Mouse (Mus musculus) ES-Bruce4 (cell line): ENCODE results near the gene Vinac1. TPM values are rescaled to one million over a fixed set of nuclear protein-coding genes. Genes with fewer than 3 reads are reported as not detected.

Experiments
- H3K27ac ChIP-seq: 2 replicates; pipeline ENCODE4 v1.5.1; 2012; ENCODE audit warnings: low read length, inconsistent platforms; ENCODE audit not compliant: insufficient read depth
- H3K27me3 ChIP-seq: 2 replicates; pipeline ENCODE4 v1.6.1; 2012; ENCODE audit warnings: mild to moderate bottlenecking, low read length, inconsistent platforms; ENCODE audit not compliant: control insufficient read depth, poor library complexity, insufficient read depth, severe bottlenecking
- H3K36me3 ChIP-seq: 2 replicates; pipeline ENCODE4 v1.6.1; 2012; ENCODE audit warnings: inconsistent platforms, mild to moderate bottlenecking, low read length, moderate library complexity; ENCODE audit not compliant: control insufficient read depth, poor library complexity, insufficient read depth, severe bottlenecking
- H3K4me1 ChIP-seq: one replicate; pipeline ENCODE4 v1.8.1; 2011; ENCODE audit warnings: low read length; ENCODE audit not compliant: control insufficient read depth, insufficient read depth
- H3K4me3 ChIP-seq: 2 replicates; pipeline ENCODE4 v1.5.1; 2011; ENCODE audit warnings: low read depth, mild to moderate bottlenecking, low read length
- H3K9ac ChIP-seq: 2 replicates; pipeline ENCODE4 v1.6.1; 2012; ENCODE audit warnings: low read depth, mild to moderate bottlenecking, inconsistent platforms; ENCODE audit not compliant: poor library complexity, severe bottlenecking
- H3K9me3 ChIP-seq: replicated peaks from 2 replicates; pipeline ENCODE4 v1.6.1; 2012; ENCODE audit warnings: mild to moderate bottlenecking, low read length, inconsistent platforms; ENCODE audit not compliant: control insufficient read depth, poor library complexity, insufficient read depth, severe bottlenecking
- CTCF ChIP-seq: IDR thresholded peaks from one replicate; pipeline ENCODE4 v1.8.1; 2011; ENCODE audit warnings: low read depth, low read length
- EP300 ChIP-seq: IDR thresholded peaks from 2 replicates; pipeline ENCODE4 v1.6.1; 2011; ENCODE audit warnings: low read depth, low read length; ENCODE audit not compliant: insufficient read depth
- POLR2A ChIP-seq: IDR thresholded peaks from one replicate; pipeline ENCODE4 v1.8.1; 2011; ENCODE audit warnings: low read length; ENCODE audit not compliant: insufficient read depth
- polyA plus RNA-seq: library from polyadenylated mRNA; stranded (reverse); fragments of >200 nt; gene quantifications from 2 replicates; pipeline ENCODE4 v1.2.4, GENCODE M21; 2011; ENCODE audit warnings: low read depth; ENCODE audit not compliant: missing spikeins, insufficient read depth, insufficient read length

Gene Vinac1
- polyA plus RNA-seq, 1 experiment = not detected

DNA sequence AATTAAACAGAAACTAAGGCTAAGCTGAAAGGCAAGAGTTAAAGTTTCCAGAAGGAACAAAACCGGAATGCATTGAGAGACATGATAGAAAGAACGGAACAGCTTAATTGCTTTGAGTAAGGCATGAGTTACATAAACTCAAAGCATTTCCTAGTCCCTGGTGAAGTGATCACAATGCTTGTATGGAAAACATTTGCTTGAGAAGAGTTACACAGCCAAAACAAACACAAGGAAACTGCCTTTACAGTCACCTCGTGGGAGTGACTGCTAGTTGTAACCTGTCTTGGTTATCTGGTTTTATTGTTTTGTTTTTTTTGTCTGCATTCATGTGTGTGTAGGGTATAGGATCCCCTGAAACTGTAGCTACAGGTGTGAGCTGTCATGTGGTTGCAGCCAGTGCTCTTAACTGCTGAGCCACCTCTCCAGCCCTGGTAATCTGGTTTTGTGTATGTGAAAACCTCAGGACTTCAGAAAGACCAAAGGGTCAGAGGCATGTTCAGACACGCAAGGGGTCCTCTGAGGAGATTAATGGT, 4.5 kb upstream of the Vinac1 start:
- Histone ChIP-seq H3K9ac (no peak overlapping the region), H3K27me3 (no peaks in the 10 kb centered on the region), H3K4me3 (no peak overlapping the region), H3K27ac (no peak overlapping the region), H3K4me1 (no peaks in the 10 kb centered on the region), H3K36me3 (no peaks in the 10 kb centered on the region), H3K9me3 (no peaks in the 10 kb centered on the region)
- TF ChIP-seq EP300 = no peak

- Histone ChIP-seq H3K4me1 (no peaks in the 10 kb centered on the region), H3K4me3 (no peak overlapping the region), H3K9ac (no peak overlapping the region), H3K9me3 (no peaks in the 10 kb centered on the region), H3K27me3 (no peaks in the 10 kb centered on the region), H3K36me3 (no peaks in the 10 kb centered on the region), H3K27ac (no peak overlapping the region)
- no peak for TF ChIP-seq POLR2A
- TF ChIP-seq EP300 = no peak
- no peak for TF ChIP-seq CTCF
Observed at GRCm38 (mm10) chr2:129046846-129047196, 1.2 kb downstream of the Vinac1 start.

DNA sequence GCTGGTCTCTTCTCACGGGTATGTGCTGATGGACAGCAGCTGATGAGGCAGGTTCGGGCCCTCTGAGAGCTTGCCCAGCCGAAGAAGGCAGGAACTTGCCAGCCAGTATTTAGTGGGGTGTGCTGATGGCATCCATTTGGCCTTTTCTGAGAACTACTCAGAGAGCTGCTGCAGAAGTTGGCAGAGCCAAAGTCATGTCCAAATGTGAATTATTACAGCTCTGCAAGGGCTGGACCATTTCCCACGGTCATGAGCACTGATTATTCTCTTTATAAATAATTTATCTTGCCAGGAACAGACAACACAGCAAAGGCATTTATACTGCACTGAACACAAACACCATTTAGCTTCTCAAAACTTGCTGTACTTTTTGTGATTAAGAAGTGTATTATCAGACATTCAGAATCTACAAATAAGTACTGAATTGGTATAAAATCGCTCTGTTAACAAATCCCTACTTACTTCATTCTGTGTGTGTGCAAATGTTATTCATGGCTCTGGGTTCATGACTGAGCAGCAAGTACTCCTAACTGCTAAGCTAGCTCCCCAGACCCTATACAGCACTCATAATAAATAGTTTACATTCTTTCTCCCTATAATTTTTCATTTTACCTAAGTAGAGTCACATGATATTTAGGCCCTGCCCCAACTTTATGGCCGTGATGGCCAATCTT, 1.7 kb downstream of the Vinac1 start:
- H3K27ac ChIP-seq = no peak overlapping the region
- H3K27me3 ChIP-seq = no peaks in the 10 kb centered on the region
- H3K4me3 ChIP-seq = no peak overlapping the region
- no peaks in the 10 kb centered on the region for H3K9me3 ChIP-seq
- no peak for TF ChIP-seq POLR2A
- no peak for TF ChIP-seq CTCF
- TF ChIP-seq EP300 = no peak
- no peak overlapping the region for H3K9ac ChIP-seq
- H3K4me1 ChIP-seq = no peaks in the 10 kb centered on the region
- H3K36me3 ChIP-seq = no peaks in the 10 kb centered on the region

DNA sequence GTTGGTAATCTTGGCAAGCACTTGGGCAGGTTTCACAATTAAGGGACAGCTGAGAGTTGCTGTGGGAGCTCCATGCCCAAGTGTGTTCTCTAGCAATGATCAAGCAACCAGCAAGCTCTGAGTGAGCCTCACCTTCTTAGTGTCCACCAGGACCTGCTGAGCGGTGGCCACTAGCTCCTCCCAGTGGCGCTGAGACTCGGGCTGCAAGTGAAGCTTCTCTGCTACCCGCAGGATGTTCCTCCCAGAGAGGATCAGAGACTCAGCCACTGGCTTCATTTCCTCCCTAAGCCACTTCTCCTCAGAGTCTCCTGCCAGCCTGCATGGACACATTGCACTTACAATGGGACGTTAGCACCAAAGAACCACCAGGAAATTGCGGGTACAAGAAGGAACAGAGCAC, 7.4 kb downstream of the Vinac1 start:
- no peaks in the 10 kb centered on the region for H3K9me3 ChIP-seq
- H3K4me1 ChIP-seq = no peaks in the 10 kb centered on the region
- H3K27ac ChIP-seq = no peak overlapping the region
- TF ChIP-seq CTCF = peak; percentile 23
- TF ChIP-seq POLR2A = no peak
- no peaks in the 10 kb centered on the region for H3K27me3 ChIP-seq
- no peak overlapping the region for H3K4me3 ChIP-seq
- no peak overlapping the region for H3K9ac ChIP-seq
- H3K36me3 ChIP-seq = no peaks in the 10 kb centered on the region

DNA sequence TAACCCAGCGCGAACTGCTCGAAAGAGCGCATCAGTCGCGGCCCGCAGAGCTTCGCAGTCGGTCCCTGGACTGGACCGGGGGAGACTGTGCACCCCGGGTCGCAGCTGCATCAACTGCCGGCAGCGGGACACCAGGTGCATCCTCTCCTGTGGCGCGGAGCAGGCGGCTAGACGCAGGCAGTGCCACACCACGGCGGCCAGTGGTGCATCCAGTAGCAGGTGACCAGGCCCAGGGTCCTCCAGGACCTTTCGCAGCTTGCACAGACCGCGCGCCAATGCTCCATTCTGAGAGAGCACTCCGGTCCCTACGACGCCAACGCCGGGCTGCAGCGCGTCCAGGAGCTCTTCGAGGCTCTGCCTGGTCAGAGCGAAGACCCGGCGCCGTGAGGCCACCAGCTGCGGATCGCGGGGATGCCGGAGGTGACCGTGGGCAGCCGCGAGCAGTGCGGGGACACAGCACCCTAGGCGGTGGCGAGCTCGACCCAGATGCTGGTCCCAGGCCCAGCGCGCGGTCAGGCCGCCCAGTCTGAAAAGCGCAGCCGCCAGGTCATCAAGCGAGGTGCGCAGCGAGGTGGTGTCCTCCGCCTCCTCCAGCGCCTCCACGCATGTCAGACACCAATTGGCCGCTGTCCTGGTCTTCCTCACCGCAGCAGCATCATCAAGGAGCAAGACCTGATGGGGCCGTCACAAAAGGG, 8.9 kb downstream of the Vinac1 start:
- Histone ChIP-seq H3K9me3 (no peaks in the 10 kb centered on the region), H3K27ac (no peak overlapping the region), H3K4me3 (peak overlapping the region; percentile 65), H3K36me3 (no peaks in the 10 kb centered on the region), H3K9ac (peak overlapping the region; percentile 35), H3K4me1 (no peaks in the 10 kb centered on the region), H3K27me3 (no peaks in the 10 kb centered on the region)
- TF ChIP-seq POLR2A (no peak), EP300 (no peak), CTCF (no peak)

GRCm38 (mm10) chr2:129038426-129038936, 9.5 kb downstream of the Vinac1 start:
- no peak for TF ChIP-seq CTCF
- no peak for TF ChIP-seq POLR2A
- no peak for TF ChIP-seq EP300
- peak overlapping the region; percentile 35; the same call in 1 of the 2 replicates for H3K9ac ChIP-seq
- H3K27me3 ChIP-seq = no peaks in the 10 kb centered on the region
- peak overlapping the region; percentile 65 for H3K4me3 ChIP-seq
- H3K9me3 ChIP-seq = no peaks in the 10 kb centered on the region
- H3K27ac ChIP-seq = no peak overlapping the region
- no peaks in the 10 kb centered on the region for H3K4me1 ChIP-seq
- H3K36me3 ChIP-seq = no peaks in the 10 kb centered on the region
